Mouse (Mus musculus) C2C12 (cell line): ENCODE measurements at regions not wholly inside any gene's neighbourhood (a gene's known extent, or its start where the extent isn't known, plus 50 kb on each side); places are given as distances from the start of the nearest gene placed in this dataset.

Experiments
- CTCF ChIP-seq: IDR thresholded peaks from one replicate; pipeline ENCODE4 v1.5.1; 2011; ENCODE audit not compliant: control insufficient read depth, insufficient read depth, insufficient read length
- MAX ChIP-seq: IDR thresholded peaks from one replicate; pipeline ENCODE4 v1.6.1; 2011; ENCODE audit warnings: mild to moderate bottlenecking, control low read depth

DNA sequence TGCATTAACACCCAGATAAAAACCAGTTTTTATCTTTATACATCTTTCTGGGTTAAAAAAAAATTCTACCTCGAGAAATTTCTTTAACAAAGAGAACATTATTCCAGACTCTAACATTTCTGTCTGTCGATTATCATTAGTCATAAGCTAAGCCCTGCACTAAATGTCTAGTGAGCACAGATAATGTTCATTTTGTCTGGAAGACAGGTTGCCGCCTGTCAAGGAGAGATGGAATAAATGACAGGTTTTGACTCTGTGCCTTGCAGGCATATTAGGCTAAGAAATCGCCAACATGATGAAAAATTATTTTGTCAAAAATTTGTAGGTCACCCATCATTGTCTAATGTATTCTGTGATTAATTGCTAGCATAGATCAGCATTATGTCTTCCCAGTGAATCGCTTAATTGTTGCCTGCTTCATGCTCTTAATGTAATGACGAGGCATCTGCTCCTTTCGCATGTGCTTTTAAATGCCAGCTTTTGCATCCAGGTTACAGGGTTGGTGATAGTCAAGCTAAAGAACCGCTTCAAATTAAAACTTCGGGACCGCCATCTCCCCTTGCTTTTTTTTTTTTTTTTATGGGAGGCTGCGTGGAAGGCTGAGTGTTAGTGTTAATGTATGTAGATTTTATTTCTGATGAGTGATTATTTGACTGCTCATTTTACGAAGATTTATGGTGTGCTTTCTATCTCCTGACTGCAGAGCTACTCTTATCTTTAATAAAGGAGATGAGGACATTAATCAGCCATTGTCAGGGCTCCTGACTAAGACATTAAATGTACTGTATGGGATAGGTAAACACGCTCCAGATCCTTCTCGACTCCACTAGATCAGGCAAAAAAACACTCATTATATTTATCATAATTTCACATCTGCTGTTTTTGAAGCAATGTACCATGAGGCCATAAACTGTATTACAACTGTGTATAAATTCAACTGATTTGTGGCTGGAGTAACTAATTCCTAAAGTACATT is 135.9 kb upstream of the Meis2 start:
- TF ChIP-seq CTCF (no peak), MAX (no peak)
